Mouse (Mus musculus): ENCODE measurements around the gene Ift22.

GRCm38 (mm10) chr5:136942781-136943180 is 34.8 kb downstream of the Ift22 start:
- TF ChIP-seq CTCF (IDR thresholded peaks at IDR 0.05; ENCODE audit: low read depth, low read length) (no peak), GATA2 (IDR thresholded peaks at IDR 0.05; ENCODE audit: borderline replicate concordance, low read depth, low read length) (no peak), TAL1 (conservative IDR thresholded peaks at IDR 0.05; ENCODE audit: low read depth, low read length) (no peak), POLR2AphosphoS5 (IDR thresholded peaks at IDR 0.05; ENCODE audit: insufficient replicate concordance, low read depth, low read length) (no peak), GATA1 (IDR thresholded peaks at IDR 0.05; ENCODE audit: borderline replicate concordance, low read length) (no peak)

Data from G1E (cell line).